Mouse (Mus musculus): ENCODE results near the gene Cst10. TPM values are rescaled to one million over a fixed set of nuclear protein-coding genes. Genes with fewer than 3 reads are reported as not detected.

Gene Cst10
- total RNA-seq (2021) = not detected
- long read RNA-seq, experiment 1 = 0 reads
- long read RNA-seq, experiment 2 = 0 reads

DNA sequence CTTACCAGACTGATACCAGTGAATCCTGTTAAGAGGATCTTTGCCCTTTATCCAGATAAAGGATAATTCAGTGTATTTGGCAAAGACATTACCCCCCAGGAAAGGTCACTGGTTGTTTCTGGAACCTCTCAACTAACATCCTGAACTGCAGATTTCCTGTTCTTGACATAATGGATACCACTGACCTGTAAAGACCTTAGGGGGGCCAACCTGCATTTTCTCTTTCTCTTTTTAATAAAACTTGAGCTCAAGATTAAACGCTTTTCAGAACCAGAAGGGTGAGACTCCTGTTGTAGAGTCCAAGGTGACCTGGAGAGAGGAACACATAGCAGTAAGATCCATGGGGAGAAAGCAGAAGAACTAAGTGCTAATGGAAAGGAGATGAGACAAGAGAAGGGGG lies at the start of gene Cst10:
Gene Cst10, plus strand, starts transcription at position 301 of the 400 bp plus-strand sequence.
- DNase-seq (ENCODE audit: low spot score) = no peak

DNA sequence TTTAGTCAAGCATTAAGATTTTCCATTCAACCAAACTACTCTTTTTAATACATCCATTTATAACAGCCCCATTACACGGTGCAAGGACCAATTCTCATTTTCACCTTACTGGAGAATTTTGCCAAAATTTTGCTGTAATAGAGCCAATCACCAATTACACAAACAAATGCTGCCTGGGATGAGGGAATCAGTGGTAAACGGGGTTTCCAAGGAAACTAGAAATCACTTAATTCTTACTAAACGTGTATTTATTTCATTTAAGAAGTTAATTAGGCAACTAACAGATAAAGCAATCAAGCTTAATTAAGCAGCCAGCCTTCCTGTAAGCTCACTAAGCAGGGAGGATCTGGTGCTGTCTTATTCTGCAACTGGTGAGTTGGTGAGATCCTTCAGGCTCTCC lies 11.9 kb upstream of the Cst10 start:
- DNase-seq (ENCODE audit: low spot score) = no peak

DNA sequence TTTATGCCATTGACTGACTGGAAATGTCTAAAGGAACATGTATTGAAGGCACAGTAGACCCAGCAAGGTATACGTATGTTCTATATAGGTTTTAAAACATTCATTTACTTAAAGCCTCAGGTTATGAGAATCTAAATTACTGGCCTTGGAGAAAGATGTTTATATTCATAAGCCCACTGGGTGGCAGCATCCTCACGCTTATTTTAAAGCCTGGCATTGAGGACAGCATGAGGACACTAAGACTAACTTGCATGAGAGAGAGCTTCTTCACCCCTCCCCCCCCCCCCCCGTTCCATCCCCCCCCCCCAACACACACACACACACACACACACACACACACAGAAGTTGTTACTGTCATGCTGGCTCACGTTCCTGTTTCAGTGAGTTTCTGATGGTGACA lies 17.7 kb downstream of the Cst10 start:
- no peak for DNase-seq (ENCODE audit: low spot score)

Measured in gastrocnemius, adult 18-20 months (tissue).